In genomic region chr11:24052882-24053281, GRCm38 (mm10) we compare ENCODE assay signal across 15 mouse cellular contexts. TPM values are rescaled to one million over a fixed set of nuclear protein-coding genes. Genes with fewer than 3 reads are reported as not detected.
A peak's percentile ranks its signal among the peaks of the same experiment; 100 is the strongest.
DNase-seq lines count a peak whose midpoint lies in the region; ATAC-seq and TF ChIP-seq lines count a peak whose summit lies in the region.
"Had no signal": no experiment of that assay in that cellular context is flagged by ENCODE, and none has a peak within 500 bp of the region (broad histone marks: within the 10 kb centered on the region; RNA-seq: fewer than 3 reads in every experiment).

No protein-coding gene starts in this region.

- H3K27ac ChIP-seq in forebrain, postnatal 0 days (ENCODE audit: low read depth, low read length), result no peak overlapping the region
- no peak overlapping the region for H3K27ac ChIP-seq in forebrain, embryonic 16.5 days (ENCODE audit: low read length)
- no peak overlapping the region for H3K27ac ChIP-seq in lung, postnatal 0 days (ENCODE audit: low read length)
- H3K27ac ChIP-seq in bone marrow, adult 2 months (ENCODE audit: control insufficient read depth, insufficient read depth, low read depth, low read length, poor library complexity), result no peak overlapping the region
- H3K27ac ChIP-seq in neural tube, embryonic 11.5 days (ENCODE audit: low read depth, low read length), result no peak overlapping the region
- H3K27ac ChIP-seq: stomach, embryonic 15.5 days had no signal

- no peak for TF ChIP-seq EP300 in lung, postnatal 0 days (IDR thresholded peaks at IDR 0.05)

- no peak overlapping the region for H3K4me2 ChIP-seq in forebrain, postnatal 0 days (ENCODE audit: low read depth)
- H3K4me2 ChIP-seq in forebrain, embryonic 16.5 days (ENCODE audit: low read length), result no peak overlapping the region
- H3K4me2 ChIP-seq in lung, postnatal 0 days (replicated peaks; ENCODE audit: low read depth, low read length), result no peak overlapping the region
- no peak overlapping the region for H3K4me2 ChIP-seq in neural tube, embryonic 11.5 days (ENCODE audit: low read depth)
- H3K4me2 ChIP-seq: stomach, embryonic 15.5 days had no signal

- no peak for ATAC-seq in forebrain, postnatal 0 days
- ATAC-seq in forebrain, embryonic 16.5 days, result no peak
- ATAC-seq in lung, postnatal 0 days, result no peak
- no peak for ATAC-seq in neural tube, embryonic 11.5 days (ENCODE audit: insufficient read depth, low FRiP score, low TSS enrichment)

- H3K9me3 ChIP-seq in forebrain, postnatal 0 days (ENCODE audit: low read length), result no peaks in the 10 kb centered on the region
- no peaks in the 10 kb centered on the region for H3K9me3 ChIP-seq in forebrain, embryonic 16.5 days (ENCODE audit: control insufficient read depth, low read length)
- no peaks in the 10 kb centered on the region for H3K9me3 ChIP-seq in lung, postnatal 0 days (ENCODE audit: low read length)
- H3K9me3 ChIP-seq in neural tube, embryonic 11.5 days (ENCODE audit: control insufficient read depth, low read length), result no peaks in the 10 kb centered on the region
- H3K9me3 ChIP-seq: stomach, embryonic 15.5 days had no signal

- H3K4me3 ChIP-seq in forebrain, postnatal 0 days (ENCODE audit: low read depth, low read length), result no peak overlapping the region
- no peak overlapping the region for H3K4me3 ChIP-seq in forebrain, embryonic 16.5 days (replicated peaks; ENCODE audit: low read length)
- H3K4me3 ChIP-seq in lung, postnatal 0 days (ENCODE audit: low read depth, low read length), result no peak overlapping the region
- H3K4me3 ChIP-seq in bone marrow, adult 2 months (replicated peaks; ENCODE audit: control insufficient read depth, low read depth, low read length), result no peak overlapping the region
- H3K4me3 ChIP-seq in neural tube, embryonic 11.5 days (ENCODE audit: low read depth, low read length), result no peak overlapping the region
- H3K4me3 ChIP-seq: stomach, embryonic 15.5 days had no signal

- 72% methylated on average over 6 of the region's 6 CpGs for WGBS in forebrain, postnatal 0 days
- 73% methylated on average over 6 of the region's 6 CpGs for WGBS in forebrain, embryonic 16.5 days
- WGBS in lung, postnatal 0 days, result 56% methylated on average over 6 of the region's 6 CpGs
- WGBS in bone marrow, adult 2 months, result 82% methylated on average over 6 of the region's 6 CpGs
- 64% methylated on average over 6 of the region's 6 CpGs for WGBS in neural tube, embryonic 11.5 days

- no peak overlapping the region for H3K9ac ChIP-seq in forebrain, postnatal 0 days
- H3K9ac ChIP-seq in forebrain, embryonic 16.5 days (replicated peaks; ENCODE audit: low read depth, low read length), result no peak overlapping the region
- no peak overlapping the region for H3K9ac ChIP-seq in lung, postnatal 0 days (replicated peaks; ENCODE audit: low read depth)
- no peak overlapping the region for H3K9ac ChIP-seq in neural tube, embryonic 11.5 days (ENCODE audit: low read length)
- H3K9ac ChIP-seq: stomach, embryonic 15.5 days had no signal

- TF ChIP-seq CTCF in forebrain, postnatal 0 days (IDR thresholded peaks at IDR 0.05; ENCODE audit: low read depth), result peak; percentile 57
- peak; percentile 44 for TF ChIP-seq CTCF in lung, postnatal 0 days (IDR thresholded peaks at IDR 0.05)
- TF ChIP-seq CTCF in bone marrow, adult 2 months (IDR thresholded peaks at IDR 0.05; ENCODE audit: control insufficient read depth, insufficient read depth, low read length), result peak; percentile 33; the same call in 1 of the 2 replicates

- DNase-seq in forebrain, postnatal 0 days, result no peak
- DNase-seq in lung, postnatal 0 days (ENCODE audit: low spot score), result no peak
- no peak for DNase-seq in lung, adult 18-20 months
- DNase-seq in neural tube, embryonic 11.5 days (ENCODE audit: low spot score), result peak; percentile 43
- DNase-seq in gastrocnemius, adult 18-20 months (ENCODE audit: low spot score), result no peak
- DNase-seq in adrenal gland, adult 18-20 months (ENCODE audit: low spot score in 2 of 2), result no peak
- DNase-seq: adrenal gland, adult 8-10 months; cerebellum, adult 9-10 months had no signal

- no peak for TF ChIP-seq POLR2A in bone marrow, adult 2 months (IDR thresholded peaks at IDR 0.05; ENCODE audit: borderline replicate concordance, control insufficient read depth, low read depth, low read length)

- H3K4me1 ChIP-seq in forebrain, postnatal 0 days (ENCODE audit: insufficient read depth), result no peaks in the 10 kb centered on the region
- H3K4me1 ChIP-seq in forebrain, embryonic 16.5 days (replicated peaks; ENCODE audit: control insufficient read depth, insufficient read depth, low read length), result peaks cover 9% of the 10 kb centered on the region
- H3K4me1 ChIP-seq in lung, postnatal 0 days (ENCODE audit: insufficient read depth, low read depth, low read length), result no peaks in the 10 kb centered on the region
- H3K4me1 ChIP-seq in bone marrow, adult 2 months (ENCODE audit: control insufficient read depth, insufficient read depth, low read length), result no peaks in the 10 kb centered on the region; the same call in none of the 2 replicates
- H3K4me1 ChIP-seq in neural tube, embryonic 11.5 days (ENCODE audit: control insufficient read depth, insufficient read depth, low read length), result no peaks in the 10 kb centered on the region

- H3K36me3 ChIP-seq in forebrain, postnatal 0 days (ENCODE audit: insufficient read depth), result no peaks in the 10 kb centered on the region
- H3K36me3 ChIP-seq in forebrain, embryonic 16.5 days (ENCODE audit: control insufficient read depth, insufficient read depth), result no peaks in the 10 kb centered on the region
- no peaks in the 10 kb centered on the region for H3K36me3 ChIP-seq in lung, postnatal 0 days (ENCODE audit: insufficient read depth, low read length)
- no peaks in the 10 kb centered on the region for H3K36me3 ChIP-seq in neural tube, embryonic 11.5 days (ENCODE audit: control insufficient read depth, insufficient read depth, low read length)
- H3K36me3 ChIP-seq: stomach, embryonic 15.5 days had no signal

- no peaks in the 10 kb centered on the region for H3K27me3 ChIP-seq in forebrain, postnatal 0 days (ENCODE audit: insufficient read depth, low read length)
- H3K27me3 ChIP-seq in forebrain, embryonic 16.5 days (replicated peaks; ENCODE audit: control insufficient read depth, insufficient read depth, low read length), result no peaks in the 10 kb centered on the region
- H3K27me3 ChIP-seq in lung, postnatal 0 days (replicated peaks; ENCODE audit: insufficient read depth, low read length), result 0 out of 2 replicates have a peak, but pooled peaks cover 5% of the 10 kb centered on the region
- H3K27me3 ChIP-seq in neural tube, embryonic 11.5 days (ENCODE audit: control insufficient read depth, insufficient read depth, low read length), result peaks cover 2% of the 10 kb centered on the region; the same call in 1 of the 2 replicates
- H3K27me3 ChIP-seq: stomach, embryonic 15.5 days had no signal

RNA-seq across cellular contexts. Expression of gene A830031A19Rik, which starts 22.0 kb away (rescaled TPM):
- 1.8 TPM in 1 of 2 replicates, not detected in the other for total RNA-seq in forebrain, postnatal 0 days (2014; rRNA removed)
- polyA plus RNA-seq in forebrain, postnatal 0 days (2015; fragmentation: Nextera tagmentation; extraction: Ambion mirVana), result 0.26 and 0.63 TPM in 2 replicates
- not detected in 2 replicates for polyA plus RNA-seq in forebrain, embryonic 16.5 days (2015; fragmentation: Nextera tagmentation; extraction: Ambion mirVana)
- not detected in 2 replicates for polyA plus RNA-seq in lung, postnatal 0 days (2015; fragmentation: Nextera tagmentation; extraction: Ambion mirVana)
- polyA plus RNA-seq in bone marrow, adult 2 months (2011; ENCODE audit: insufficient read depth, insufficient read length, low replicate concordance, missing spikeins), result not detected in 2 replicates
- polyA plus RNA-seq in neural tube, embryonic 11.5 days (2014; fragmentation: Nextera tagmentation; extraction: Ambion mirVana), result not detected in 2 replicates
- total RNA-seq in gastrocnemius, adult 18-20 months (2021), result not detected
- total RNA-seq in adrenal gland, adult 18-20 months (2021), result not detected
- total RNA-seq: adrenal gland, adult 8-10 months; granulocyte monocyte progenitor cell, adult 5-6 weeks; monocyte, adult 5-6 weeks had no signal
- polyA plus RNA-seq: C2C12; liver, embryonic 16.5 days; stomach, embryonic 15.5 days had no signal

RNA-seq across cellular contexts. Expression of gene Bcl11a, which starts 25.0 kb away (rescaled TPM):
- total RNA-seq in forebrain, postnatal 0 days (2014; rRNA removed), result 70.8 and 85.9 TPM in 2 replicates
- 173 and 174 TPM in 2 replicates for polyA plus RNA-seq in forebrain, postnatal 0 days (2015; fragmentation: Nextera tagmentation; extraction: Ambion mirVana)
- polyA plus RNA-seq in forebrain, embryonic 16.5 days (2015; fragmentation: Nextera tagmentation; extraction: Ambion mirVana), result 236 and 244 TPM in 2 replicates
- 2.4 and 2.6 TPM in 2 replicates for polyA plus RNA-seq in lung, postnatal 0 days (2015; fragmentation: Nextera tagmentation; extraction: Ambion mirVana)
- 23.1 and 23.5 TPM in 2 replicates for polyA plus RNA-seq in bone marrow, adult 2 months (2011; ENCODE audit: insufficient read depth, insufficient read length, low replicate concordance, missing spikeins)
- polyA plus RNA-seq in neural tube, embryonic 11.5 days (2014; fragmentation: Nextera tagmentation; extraction: Ambion mirVana), result 72.2 and 72.7 TPM in 2 replicates
- total RNA-seq in gastrocnemius, adult 18-20 months (2021), result under 1 TPM in 1 of 2 experiments, not detected in 1; 0.05 TPM
- 1 to 10 TPM; 3.2 to 3.8 TPM for total RNA-seq in adrenal gland, adult 18-20 months (2021)
- polyA plus RNA-seq: C2C12 had no signal
